In genomic region chr1:74800424-74800888, GRCm38 (mm10) we compare ENCODE assay signal across 8 mouse cellular contexts. TPM values are rescaled to one million over a fixed set of nuclear protein-coding genes. Genes with fewer than 3 reads are reported as not detected.
DNase-seq lines count a peak whose midpoint lies in the region; ATAC-seq lines count a peak whose summit lies in the region.

No protein-coding gene starts in this region.

- no peaks in the 10 kb centered on the region for H3K36me3 ChIP-seq in liver, embryonic 11.5 days (ENCODE audit: control insufficient read depth, insufficient read depth, low read length)
- H3K36me3 ChIP-seq in embryonic facial prominence, embryonic 11.5 days (replicated peaks; ENCODE audit: control insufficient read depth, insufficient read depth, low read depth, low read length) = no peaks in the 10 kb centered on the region
- no peaks in the 10 kb centered on the region for H3K36me3 ChIP-seq in intestine, embryonic 14.5 days (ENCODE audit: control insufficient read depth, insufficient read depth, low read length)
- H3K36me3 ChIP-seq in neural tube, embryonic 11.5 days (ENCODE audit: control insufficient read depth, insufficient read depth, low read length) = no peaks in the 10 kb centered on the region

- ATAC-seq in liver, embryonic 11.5 days (replicated peaks; ENCODE audit: low FRiP score) = no peak
- no peak for ATAC-seq in embryonic facial prominence, embryonic 11.5 days (replicated peaks; ENCODE audit: insufficient number of reproducible peaks, low FRiP score, low TSS enrichment, low read depth)
- ATAC-seq in intestine, embryonic 14.5 days (replicated peaks; ENCODE audit: low FRiP score, low TSS enrichment, low read depth) = no peak
- ATAC-seq in neural tube, embryonic 11.5 days (ENCODE audit: insufficient read depth, low FRiP score, low TSS enrichment) = no peak

- no peaks in the 10 kb centered on the region for H3K9me3 ChIP-seq in liver, embryonic 11.5 days (ENCODE audit: control insufficient read depth, low read length)
- H3K9me3 ChIP-seq in embryonic facial prominence, embryonic 11.5 days (replicated peaks; ENCODE audit: control insufficient read depth, low read length) = no peaks in the 10 kb centered on the region
- H3K9me3 ChIP-seq in intestine, embryonic 14.5 days (ENCODE audit: control insufficient read depth, low read length) = no peaks in the 10 kb centered on the region
- no peaks in the 10 kb centered on the region for H3K9me3 ChIP-seq in neural tube, embryonic 11.5 days (ENCODE audit: control insufficient read depth, low read length)

- peaks cover 4% of the 10 kb centered on the region for H3K4me1 ChIP-seq in liver, embryonic 11.5 days (replicated peaks; ENCODE audit: control insufficient read depth, insufficient read depth, low read length)
- H3K4me1 ChIP-seq in embryonic facial prominence, embryonic 11.5 days (ENCODE audit: control insufficient read depth, insufficient read depth, low read length) = peaks cover 11% of the 10 kb centered on the region
- H3K4me1 ChIP-seq in intestine, embryonic 14.5 days (replicated peaks; ENCODE audit: control insufficient read depth, insufficient read depth, low read length) = peaks cover 9% of the 10 kb centered on the region
- peaks cover 20% of the 10 kb centered on the region for H3K4me1 ChIP-seq in neural tube, embryonic 11.5 days (ENCODE audit: control insufficient read depth, insufficient read depth, low read length)

- 1% methylated on average over 29 of the region's 29 CpGs for WGBS in liver, embryonic 11.5 days
- WGBS in embryonic facial prominence, embryonic 11.5 days = under 1% methylated on average over 29 of the region's 29 CpGs
- under 1% methylated on average over 29 of the region's 29 CpGs for WGBS in intestine, embryonic 14.5 days
- WGBS in neural tube, embryonic 11.5 days = 1% methylated on average over 29 of the region's 29 CpGs

- H3K27me3 ChIP-seq in liver, embryonic 11.5 days (replicated peaks; ENCODE audit: control insufficient read depth, insufficient read depth, low read length) = peaks cover 100% of the 10 kb centered on the region
- peaks cover 82% of the 10 kb centered on the region for H3K27me3 ChIP-seq in embryonic facial prominence, embryonic 11.5 days (ENCODE audit: control insufficient read depth, insufficient read depth, low read length)
- H3K27me3 ChIP-seq in intestine, embryonic 14.5 days (replicated peaks; ENCODE audit: control insufficient read depth, insufficient read depth, low read length) = peaks cover 100% of the 10 kb centered on the region
- H3K27me3 ChIP-seq in neural tube, embryonic 11.5 days (ENCODE audit: control insufficient read depth, insufficient read depth, low read length) = peaks cover 78% of the 10 kb centered on the region

- no peak overlapping the region for H3K9ac ChIP-seq in liver, embryonic 11.5 days (ENCODE audit: low read depth, low read length)
- no peak overlapping the region for H3K9ac ChIP-seq in embryonic facial prominence, embryonic 11.5 days (replicated peaks; ENCODE audit: low read length)
- no peak overlapping the region for H3K9ac ChIP-seq in intestine, embryonic 14.5 days (ENCODE audit: low read length)
- H3K9ac ChIP-seq in neural tube, embryonic 11.5 days (ENCODE audit: low read length) = no peak overlapping the region; the same call in 1 of the 2 replicates

- peak overlapping the region; percentile 47 for H3K4me2 ChIP-seq in liver, embryonic 11.5 days
- H3K4me2 ChIP-seq in embryonic facial prominence, embryonic 11.5 days (ENCODE audit: low read depth, low read length) = peak overlapping the region; percentile 29
- peak overlapping the region; percentile 32 for H3K4me2 ChIP-seq in intestine, embryonic 14.5 days (ENCODE audit: low read length)
- H3K4me2 ChIP-seq in neural tube, embryonic 11.5 days (ENCODE audit: low read depth) = peak overlapping the region; percentile 19; the same call in 1 of the 2 replicates

- DNase-seq in liver, embryonic 11.5 days (ENCODE audit: low spot score) = no peak
- no peak for DNase-seq in liver
- no peak for DNase-seq in embryonic facial prominence, embryonic 11.5 days (ENCODE audit: low spot score)
- no peak for DNase-seq in intestine, embryonic 14.5 days (ENCODE audit: low spot score)
- no peak for DNase-seq in neural tube, embryonic 11.5 days (ENCODE audit: low spot score)
- no peak for DNase-seq in layer of hippocampus, postnatal 36 days
- no peak for DNase-seq in gastrocnemius, postnatal 36 days
- no peak for DNase-seq in adrenal gland, postnatal 25 days

- no peak overlapping the region for H3K27ac ChIP-seq in liver, embryonic 11.5 days (ENCODE audit: low read depth, low read length)
- H3K27ac ChIP-seq in embryonic facial prominence, embryonic 11.5 days (replicated peaks; ENCODE audit: low read depth, low read length) = no peak overlapping the region
- no peak overlapping the region for H3K27ac ChIP-seq in intestine, embryonic 14.5 days (ENCODE audit: low read depth)
- H3K27ac ChIP-seq in neural tube, embryonic 11.5 days (ENCODE audit: low read depth, low read length) = no peak overlapping the region

- no peak overlapping the region for H3K4me3 ChIP-seq in liver, embryonic 11.5 days (ENCODE audit: low read depth, low read length)
- 0 out of 2 replicates have a peak overlapping the region, but pooled peaks have one; percentile 3 for H3K4me3 ChIP-seq in embryonic facial prominence, embryonic 11.5 days (ENCODE audit: low read depth, low read length)
- peak overlapping the region; percentile 18; the same call in 1 of the 2 replicates for H3K4me3 ChIP-seq in intestine, embryonic 14.5 days (ENCODE audit: low read depth, low read length)
- peak overlapping the region; percentile 13 for H3K4me3 ChIP-seq in neural tube, embryonic 11.5 days (ENCODE audit: low read depth, low read length)

- intact Hi-C loops in gastrocnemius, postnatal 36 days (cut with DNase I) = no loop called here

RNA-seq across cellular contexts. Expression of gene Wnt10a, which starts 9.1 kb away (rescaled TPM):
- 0.10 and 0.22 TPM in 2 replicates for polyA plus RNA-seq in liver, embryonic 11.5 days (2014; fragmentation: Nextera tagmentation; extraction: Ambion mirVana)
- 1.5 and 1.6 TPM in 2 replicates for polyA plus RNA-seq in embryonic facial prominence, embryonic 11.5 days (2014; fragmentation: Nextera tagmentation; extraction: Ambion mirVana)
- 0.26 and 0.30 TPM in 2 replicates for polyA plus RNA-seq in intestine, embryonic 14.5 days (2014; fragmentation: Nextera tagmentation; extraction: Ambion mirVana)
- polyA plus RNA-seq in neural tube, embryonic 11.5 days (2014; fragmentation: Nextera tagmentation; extraction: Ambion mirVana) = 1.7 and 2.4 TPM in 2 replicates
- total RNA-seq in layer of hippocampus, postnatal 36 days (2021) = 1 to 10 TPM; 1.8 to 2.6 TPM
- total RNA-seq in gastrocnemius, postnatal 36 days (2021) = not detected
- 0.27 TPM in 1 of 2 replicates, not detected in the other for total RNA-seq in adrenal gland, postnatal 25 days (2021)

RNA-seq across cellular contexts. Expression of gene Wnt6, which starts 28.8 kb away (rescaled TPM):
- polyA plus RNA-seq in liver, embryonic 11.5 days (2014; fragmentation: Nextera tagmentation; extraction: Ambion mirVana) = 1.5 and 2.4 TPM in 2 replicates
- polyA plus RNA-seq in embryonic facial prominence, embryonic 11.5 days (2014; fragmentation: Nextera tagmentation; extraction: Ambion mirVana) = 15.5 and 19.1 TPM in 2 replicates
- polyA plus RNA-seq in intestine, embryonic 14.5 days (2014; fragmentation: Nextera tagmentation; extraction: Ambion mirVana) = 0.22 and 0.31 TPM in 2 replicates
- polyA plus RNA-seq in neural tube, embryonic 11.5 days (2014; fragmentation: Nextera tagmentation; extraction: Ambion mirVana) = 14.5 and 14.6 TPM in 2 replicates
- under 1 TPM; 0.30 to 0.81 TPM for total RNA-seq in layer of hippocampus, postnatal 36 days (2021)
- under 1 TPM; 0.20 to 0.32 TPM for total RNA-seq in gastrocnemius, postnatal 36 days (2021)
- total RNA-seq in adrenal gland, postnatal 25 days (2021) = 1.8 and 2.5 TPM in 2 replicates

RNA-seq across cellular contexts. Expression of gene Prkag3, which starts 51.4 kb away (rescaled TPM):
- polyA plus RNA-seq in liver, embryonic 11.5 days (2014; fragmentation: Nextera tagmentation; extraction: Ambion mirVana) = not detected in 2 replicates
- polyA plus RNA-seq in embryonic facial prominence, embryonic 11.5 days (2014; fragmentation: Nextera tagmentation; extraction: Ambion mirVana) = not detected in 2 replicates
- polyA plus RNA-seq in intestine, embryonic 14.5 days (2014; fragmentation: Nextera tagmentation; extraction: Ambion mirVana) = 0.09 TPM in 2 replicates
- polyA plus RNA-seq in neural tube, embryonic 11.5 days (2014; fragmentation: Nextera tagmentation; extraction: Ambion mirVana) = 0.16 TPM in 1 of 2 replicates, not detected in the other
- total RNA-seq in layer of hippocampus, postnatal 36 days (2021) = not detected
- 10 to 100 TPM; 63.9 to 90.3 TPM for total RNA-seq in gastrocnemius, postnatal 36 days (2021)
- not detected in 2 replicates for total RNA-seq in adrenal gland, postnatal 25 days (2021)

RNA-seq across cellular contexts. Expression of gene Cdk5r2, which starts 54.3 kb away (rescaled TPM):
- 0.35 and 0.36 TPM in 2 replicates for polyA plus RNA-seq in liver, embryonic 11.5 days (2014; fragmentation: Nextera tagmentation; extraction: Ambion mirVana)
- polyA plus RNA-seq in embryonic facial prominence, embryonic 11.5 days (2014; fragmentation: Nextera tagmentation; extraction: Ambion mirVana) = 0.84 and 1.1 TPM in 2 replicates
- polyA plus RNA-seq in intestine, embryonic 14.5 days (2014; fragmentation: Nextera tagmentation; extraction: Ambion mirVana) = 0.28 and 0.36 TPM in 2 replicates
- 4.0 and 4.5 TPM in 2 replicates for polyA plus RNA-seq in neural tube, embryonic 11.5 days (2014; fragmentation: Nextera tagmentation; extraction: Ambion mirVana)
- 100 to 1,000 TPM; 194 to 207 TPM for total RNA-seq in layer of hippocampus, postnatal 36 days (2021)
- not detected for total RNA-seq in gastrocnemius, postnatal 36 days (2021)
- 4.3 and 5.1 TPM in 2 replicates for total RNA-seq in adrenal gland, postnatal 25 days (2021)
